Mouse (Mus musculus) left cerebral cortex, postnatal 4 days (tissue): Measurements from ENCODE around the gene Raph1. TPM values are rescaled to one million over a fixed set of nuclear protein-coding genes. Genes with fewer than 3 reads are reported as not detected.

ENCODE experiments used
- DNase-seq: peaks from one replicate; pipeline ENCODE4 v3.0.0-alpha.2; 2022
- intact Hi-C: fragments of 180-260 bp; cut with DNase I; formaldehyde crosslinking; loops from one replicate; pipeline ENCODE4 v1.15.1; 2025
- total RNA-seq, 2 experiments: library from RNA; stranded (reverse); gene quantifications; 2 replicates each; pipeline ENCODE4 v1.2.3; 2021

The Raph1 gene
- 100 to 1,000 TPM; 103 to 112 TPM for total RNA-seq

- peak; percentile 85 for DNase-seq
- intact Hi-C loops, result loop anchor here (5.0 kb wide), 1 partner anchor 296 kb away; no protein-coding TSS in a partner anchor
Observed at GRCm38 (mm10) chr1:60566631-60567311, at the start of gene Raph1. TSS of gene Raph1 (minus strand) at chr1:60567104.

GRCm38 (mm10) chr1:60615703-60616102, 48.8 kb upstream of the Raph1 start:
- DNase-seq, result no peak
- intact Hi-C loops, result no loop called here

GRCm38 (mm10) chr1:60614902-60615301, 48.0 kb upstream of the Raph1 start:
- no peak for DNase-seq
- intact Hi-C loops, result no loop called here

GRCm38 (mm10) chr1:60611968-60612367, 45.1 kb upstream of the Raph1 start:
- intact Hi-C loops, result no loop called here
- DNase-seq, result no peak

- intact Hi-C loops, result no loop called here
- DNase-seq, result no peak
Observed at GRCm38 (mm10) chr1:60610631-60611030, 43.7 kb upstream of the Raph1 start.

- no peak for DNase-seq
- intact Hi-C loops, result no loop called here
Observed at GRCm38 (mm10) chr1:60609011-60609775, 42.3 kb upstream of the Raph1 start.

GRCm38 (mm10) chr1:60604481-60605021, 37.6 kb upstream of the Raph1 start:
- DNase-seq, result no peak
- intact Hi-C loops, result no loop called here

GRCm38 (mm10) chr1:60600682-60601081, 33.8 kb upstream of the Raph1 start:
- no peak for DNase-seq
- intact Hi-C loops, result no loop called here

- intact Hi-C loops, result no loop called here
- no peak for DNase-seq
Observed at GRCm38 (mm10) chr1:60599926-60600325, 33.0 kb upstream of the Raph1 start.

- intact Hi-C loops, result no loop called here
- DNase-seq, result no peak
Observed at GRCm38 (mm10) chr1:60599013-60599701, 32.3 kb upstream of the Raph1 start.

- intact Hi-C loops, result no loop called here
- DNase-seq, result no peak
Observed at GRCm38 (mm10) chr1:60596386-60597320, 29.7 kb upstream of the Raph1 start.

GRCm38 (mm10) chr1:60593101-60593500, 26.2 kb upstream of the Raph1 start:
- intact Hi-C loops, result no loop called here

GRCm38 (mm10) chr1:60588887-60589629, 22.2 kb upstream of the Raph1 start:
- intact Hi-C loops, result no loop called here

More at GRCm38 (mm10) chr1:60593101-60593500, 26.2 kb upstream of the Raph1 start:
- DNase-seq, result no peak

GRCm38 (mm10) chr1:60580990-60581389, 14.1 kb upstream of the Raph1 start:
- intact Hi-C loops, result no loop called here
- no peak for DNase-seq

More at GRCm38 (mm10) chr1:60588887-60589629, 22.2 kb upstream of the Raph1 start:
- no peak for DNase-seq

GRCm38 (mm10) chr1:60579886-60580285, 13.0 kb upstream of the Raph1 start:
- intact Hi-C loops, result no loop called here
- DNase-seq, result no peak

GRCm38 (mm10) chr1:60572699-60573098, 5.8 kb upstream of the Raph1 start:
- no peak for DNase-seq
- intact Hi-C loops, result no loop called here

- intact Hi-C loops, result loop anchor here (5.0 kb wide), 1 partner anchor 293 kb away; no protein-coding TSS in a partner anchor
- DNase-seq, result no peak
Observed at GRCm38 (mm10) chr1:60569741-60570140, 2.8 kb upstream of the Raph1 start.

- DNase-seq, result no peak
- intact Hi-C loops, result loop anchor here (5.0 kb wide), 1 partner anchor 293 kb away; no protein-coding TSS in a partner anchor
Observed at GRCm38 (mm10) chr1:60569210-60569609, 2.3 kb upstream of the Raph1 start.

- intact Hi-C loops, result loop anchor here (5.0 kb wide), 1 partner anchor 295 kb away; no protein-coding TSS in a partner anchor
Observed at GRCm38 (mm10) chr1:60567321-60567720, 417 bp upstream of the Raph1 start.

More at GRCm38 (mm10) chr1:60567321-60567720, 417 bp upstream of the Raph1 start:
- no peak for DNase-seq
